Mouse (Mus musculus): ENCODE measurements around the gene Col11a2. TPM values are rescaled to one million over a fixed set of nuclear protein-coding genes. Genes with fewer than 3 reads are reported as not detected.
A peak's percentile ranks its signal among the peaks of the same experiment; 100 is the strongest.

The Col11a2 gene
- polyA plus RNA-seq, 1 experiment from 2014 or later, result 6.3 TPM

DNA sequence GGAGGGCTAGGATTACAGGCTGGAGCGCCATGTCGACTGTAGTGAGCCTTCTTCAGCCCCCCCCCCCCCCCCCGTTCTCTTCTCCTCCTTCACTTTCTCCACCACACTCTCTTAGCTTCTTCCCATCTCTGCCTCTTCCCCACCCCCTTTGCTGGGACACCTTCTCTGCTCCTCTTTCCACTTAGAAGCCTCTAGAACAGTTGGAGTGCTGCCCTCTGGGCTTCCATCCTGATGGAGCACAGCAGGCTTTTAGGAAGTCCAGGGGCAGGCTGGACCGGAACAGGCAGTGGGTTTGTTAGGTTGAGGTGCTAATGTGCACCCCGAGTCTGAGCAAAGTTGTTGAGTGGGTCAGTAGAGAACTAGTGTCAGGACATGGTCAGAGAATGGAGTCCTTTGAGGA lies 29.1 kb upstream of the Col11a2 start:
- Histone ChIP-seq H3K9ac (no peak overlapping the region), H3K27me3 (replicated peaks) (no peaks in the 10 kb centered on the region), H3K4me1 (no peaks in the 10 kb centered on the region), H3K9me3 (no peaks in the 10 kb centered on the region), H3K36me3 (peaks cover 9% of the 10 kb centered on the region), H3K27ac (no peak overlapping the region), H3K4me2 (replicated peaks) (no peak overlapping the region), H3K4me3 (no peak overlapping the region)
- no peak for ATAC-seq (ENCODE audit: low FRiP score, low read depth)
- 79% methylated on average over 5 of the region's 5 CpGs for WGBS

DNA sequence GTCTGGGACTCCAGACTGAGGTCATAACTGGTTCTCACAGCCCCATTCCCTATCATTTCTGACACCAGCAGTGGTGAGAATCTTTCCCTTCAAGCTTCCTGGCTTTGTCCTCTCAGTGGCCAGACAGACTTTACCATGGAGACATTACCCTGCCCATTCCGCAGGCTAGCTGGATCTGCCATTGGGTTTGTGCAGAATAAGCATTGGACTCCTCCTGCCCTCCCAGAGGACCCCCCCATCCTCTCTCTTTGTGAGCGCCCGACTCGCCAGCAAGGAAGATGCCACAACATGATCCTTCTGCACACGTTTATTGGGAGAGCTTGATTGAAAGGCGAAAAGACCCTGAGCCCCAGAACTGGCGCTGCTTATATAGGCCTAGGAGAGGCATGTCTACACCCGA lies 25.8 kb upstream of the Col11a2 start:
- Histone ChIP-seq H3K27me3 (replicated peaks) (no peaks in the 10 kb centered on the region), H3K4me2 (replicated peaks) (no peak overlapping the region), H3K9ac (no peak overlapping the region), H3K4me1 (no peaks in the 10 kb centered on the region), H3K36me3 (peaks cover 9% of the 10 kb centered on the region), H3K9me3 (no peaks in the 10 kb centered on the region), H3K4me3 (no peak overlapping the region), H3K27ac (no peak overlapping the region)
- ATAC-seq (ENCODE audit: low FRiP score, low read depth), result no peak
- 91% methylated on average over 8 of the region's 8 CpGs for WGBS

- H3K27me3 ChIP-seq (replicated peaks), result no peaks in the 10 kb centered on the region
- no peak overlapping the region for H3K27ac ChIP-seq
- H3K9me3 ChIP-seq, result peaks cover 5% of the 10 kb centered on the region; the same call in 1 of the 2 replicates
- H3K9ac ChIP-seq, result no peak overlapping the region
- H3K36me3 ChIP-seq, result peaks cover 32% of the 10 kb centered on the region
- no peak overlapping the region for H3K4me2 ChIP-seq (replicated peaks)
- 95% methylated on average over 23 of the region's 23 CpGs for WGBS
- H3K4me3 ChIP-seq, result no peak overlapping the region
- H3K4me1 ChIP-seq, result peaks cover 28% of the 10 kb centered on the region
- ATAC-seq (ENCODE audit: low FRiP score, low read depth), result no peak
These were observed 17.5 kb upstream of the Col11a2 start for GRCm38 (mm10) chr17:34021539-34022413.

DNA sequence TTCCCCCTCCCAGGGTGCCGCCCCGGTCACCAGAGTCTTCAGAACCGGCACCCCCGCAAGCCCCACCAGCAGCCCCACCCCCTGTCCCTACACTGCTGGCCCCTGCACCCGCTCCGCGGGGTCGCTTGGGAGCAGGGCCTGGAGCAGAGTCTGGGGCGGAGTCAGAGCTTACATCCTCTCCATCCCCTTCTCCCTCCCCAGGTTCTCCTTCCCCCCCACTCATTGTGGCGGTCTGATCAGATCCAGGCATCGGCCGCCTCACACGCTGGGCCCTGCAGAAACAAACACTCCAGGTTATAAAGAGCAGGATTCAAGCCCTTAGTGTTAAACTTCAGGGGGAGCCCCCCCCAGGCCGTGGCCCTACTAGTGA lies 16.8 kb upstream of the Col11a2 start:
- 96% methylated on average over 14 of the region's 14 CpGs for WGBS
- Histone ChIP-seq H3K27me3 (replicated peaks) (no peaks in the 10 kb centered on the region), H3K4me1 (peaks cover 34% of the 10 kb centered on the region), H3K36me3 (peaks cover 32% of the 10 kb centered on the region), H3K4me3 (no peak overlapping the region), H3K4me2 (replicated peaks) (0 out of 2 replicates have a peak overlapping the region, but pooled peaks have one; percentile 6), H3K9ac (no peak overlapping the region), H3K9me3 (peaks cover 5% of the 10 kb centered on the region; the same call in 1 of the 2 replicates), H3K27ac (no peak overlapping the region)
- ATAC-seq (ENCODE audit: low FRiP score, low read depth), result no peak

DNA sequence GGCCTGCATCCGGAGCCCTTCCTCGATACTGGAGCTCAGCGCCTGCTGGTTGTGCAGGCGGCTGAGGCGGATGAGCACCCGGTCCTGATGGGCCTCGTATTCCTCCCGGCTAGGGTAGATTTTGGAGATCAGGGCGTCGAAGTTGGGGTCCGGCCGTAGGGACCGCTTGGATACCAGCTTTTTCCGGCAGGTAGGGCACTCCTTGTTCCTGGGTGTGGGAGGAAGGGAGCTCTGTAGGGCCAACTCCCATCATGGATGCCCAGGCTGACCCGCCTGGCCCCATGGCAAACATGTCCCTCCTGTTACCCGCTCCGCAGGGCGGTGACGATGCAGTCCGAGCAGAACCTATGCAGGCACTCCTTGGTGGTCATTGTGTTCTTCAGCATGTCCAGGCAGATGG lies 16.2 kb upstream of the Col11a2 start:
- Histone ChIP-seq H3K4me1 (peaks cover 39% of the 10 kb centered on the region), H3K27me3 (replicated peaks) (no peaks in the 10 kb centered on the region), H3K9me3 (peaks cover 5% of the 10 kb centered on the region; the same call in 1 of the 2 replicates), H3K36me3 (peaks cover 32% of the 10 kb centered on the region), H3K4me3 (no peak overlapping the region), H3K27ac (no peak overlapping the region), H3K4me2 (replicated peaks) (no peak overlapping the region; the same call in 1 of the 2 replicates), H3K9ac (no peak overlapping the region)
- 94% methylated on average over 20 of the region's 20 CpGs for WGBS
- ATAC-seq (ENCODE audit: low FRiP score, low read depth), result no peak

DNA sequence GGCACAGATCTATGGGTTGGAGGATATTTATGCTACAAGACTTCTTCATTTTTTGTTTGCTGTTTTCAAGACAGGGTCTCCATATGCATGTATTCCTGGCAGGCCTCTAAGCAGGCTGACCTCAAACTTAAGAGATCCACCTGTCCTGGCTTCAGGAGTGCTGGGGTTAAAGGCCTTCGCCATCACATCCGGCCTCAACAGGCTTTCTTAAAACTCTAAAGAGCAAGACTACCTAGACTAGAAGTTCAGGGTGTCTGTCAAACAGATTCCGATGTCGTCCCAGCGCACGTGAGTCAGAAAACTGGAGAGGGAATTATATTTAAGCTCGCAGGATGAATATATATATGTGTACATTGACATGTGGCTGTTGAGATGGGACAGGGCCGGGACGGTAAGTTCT lies 15.6 kb upstream of the Col11a2 start:
- H3K4me1 ChIP-seq, result peaks cover 46% of the 10 kb centered on the region
- H3K9ac ChIP-seq, result peak overlapping the region; percentile 96; the same call in 1 of the 2 replicates
- H3K27ac ChIP-seq, result peak overlapping the region; percentile 95; the same call in 1 of the 2 replicates
- peaks cover 5% of the 10 kb centered on the region; the same call in 1 of the 2 replicates for H3K9me3 ChIP-seq
- peak overlapping the region; percentile 90 for H3K4me3 ChIP-seq
- peaks cover 37% of the 10 kb centered on the region for H3K36me3 ChIP-seq
- H3K27me3 ChIP-seq (replicated peaks), result no peaks in the 10 kb centered on the region
- no peak for ATAC-seq (ENCODE audit: low FRiP score, low read depth)
- WGBS, result 72% methylated on average over 9 of the region's 9 CpGs
- peak overlapping the region; percentile 98 for H3K4me2 ChIP-seq (replicated peaks)

DNA sequence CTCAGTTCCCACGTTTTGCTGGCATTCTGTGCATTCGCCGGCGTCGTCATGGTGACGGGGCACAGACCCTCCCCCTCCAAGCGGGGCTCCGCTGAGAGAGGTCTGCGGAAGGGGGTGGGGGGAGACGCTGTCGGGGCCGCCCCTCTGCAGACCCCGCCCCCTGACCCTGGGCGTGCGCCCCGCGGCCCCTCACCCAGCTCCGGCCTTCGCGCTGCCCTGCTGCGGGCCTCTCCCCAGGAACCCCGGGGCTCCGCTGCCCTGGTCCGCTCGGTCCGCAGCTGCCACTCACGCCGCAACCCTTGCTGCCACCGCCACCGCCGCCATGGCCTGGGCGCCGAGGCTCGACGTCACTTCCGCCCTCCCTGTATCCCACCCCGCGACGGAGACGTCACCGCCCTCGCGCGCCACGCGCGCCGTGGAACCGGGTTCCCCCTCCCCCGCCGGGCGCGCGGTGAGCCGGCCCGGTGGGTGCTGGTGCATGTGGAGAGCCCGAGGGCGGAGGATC lies 14.9 kb upstream of the Col11a2 start, which contains the start of gene Ring1:
TSS of gene Ring1 (minus strand) at position 364 of the 505 bp plus-strand sequence.
- peaks cover 44% of the 10 kb centered on the region for H3K36me3 ChIP-seq
- peak within 1 kb of the TSS; percentile 98 for H3K4me2 ChIP-seq (replicated peaks)
- peaks cover 5% of the 10 kb centered on the region; the same call in 1 of the 2 replicates for H3K9me3 ChIP-seq
- H3K27ac ChIP-seq, result peak within 1 kb of the TSS; percentile 95
- H3K9ac ChIP-seq, result peak within 1 kb of the TSS; percentile 96
- H3K4me1 ChIP-seq, result peaks cover 52% of the 10 kb centered on the region
- under 1% methylated on average over 56 of the region's 58 CpGs for WGBS
- ATAC-seq (ENCODE audit: low FRiP score, low read depth), result peak; percentile 62
- H3K4me3 ChIP-seq, result peak within 1 kb of the TSS; percentile 90
- H3K27me3 ChIP-seq (replicated peaks), result no peaks in the 10 kb centered on the region

GRCm38 (mm10) chr17:34024861-34025755 lies 14.1 kb upstream of the Col11a2 start:
- peak; percentile 31 for ATAC-seq (ENCODE audit: low FRiP score, low read depth)
- Histone ChIP-seq H3K9me3 (peaks cover 5% of the 10 kb centered on the region; the same call in 1 of the 2 replicates), H3K4me3 (peak overlapping the region; percentile 90), H3K4me1 (peaks cover 60% of the 10 kb centered on the region), H3K27ac (peak overlapping the region; percentile 95), H3K36me3 (peaks cover 49% of the 10 kb centered on the region), H3K27me3 (replicated peaks) (no peaks in the 10 kb centered on the region), H3K9ac (peak overlapping the region; percentile 96), H3K4me2 (replicated peaks) (peak overlapping the region; percentile 98)
- under 1% methylated on average over 57 of the region's 57 CpGs for WGBS

- peaks cover 2% of the 10 kb centered on the region; the same call in 1 of the 2 replicates for H3K9me3 ChIP-seq
- peak; percentile 41 for ATAC-seq (ENCODE audit: low FRiP score, low read depth)
- no peaks in the 10 kb centered on the region for H3K27me3 ChIP-seq (replicated peaks)
- peak overlapping the region; percentile 98 for H3K4me2 ChIP-seq (replicated peaks)
- peaks cover 45% of the 10 kb centered on the region for H3K36me3 ChIP-seq
- peak overlapping the region; percentile 96 for H3K9ac ChIP-seq
- H3K27ac ChIP-seq, result peak overlapping the region; percentile 95; the same call in 1 of the 2 replicates
- peaks cover 66% of the 10 kb centered on the region for H3K4me1 ChIP-seq
- H3K4me3 ChIP-seq, result peak overlapping the region; percentile 90
- 2% methylated on average over 7 of the region's 7 CpGs for WGBS
These were observed 13.5 kb upstream of the Col11a2 start for GRCm38 (mm10) chr17:34025756-34026151.

GRCm38 (mm10) chr17:34026221-34026620 lies 13.0 kb upstream of the Col11a2 start:
- Histone ChIP-seq H3K36me3 (peaks cover 41% of the 10 kb centered on the region), H3K4me3 (peak overlapping the region; percentile 11; the same call in 1 of the 2 replicates), H3K9me3 (no peaks in the 10 kb centered on the region), H3K27me3 (replicated peaks) (no peaks in the 10 kb centered on the region), H3K27ac (peak overlapping the region; percentile 95; the same call in 1 of the 2 replicates), H3K4me2 (replicated peaks) (peak overlapping the region; percentile 98), H3K9ac (peak overlapping the region; percentile 96), H3K4me1 (peaks cover 67% of the 10 kb centered on the region)
- 24% methylated on average over 2 of the region's 2 CpGs for WGBS
- no peak for ATAC-seq (ENCODE audit: low FRiP score, low read depth)

DNA sequence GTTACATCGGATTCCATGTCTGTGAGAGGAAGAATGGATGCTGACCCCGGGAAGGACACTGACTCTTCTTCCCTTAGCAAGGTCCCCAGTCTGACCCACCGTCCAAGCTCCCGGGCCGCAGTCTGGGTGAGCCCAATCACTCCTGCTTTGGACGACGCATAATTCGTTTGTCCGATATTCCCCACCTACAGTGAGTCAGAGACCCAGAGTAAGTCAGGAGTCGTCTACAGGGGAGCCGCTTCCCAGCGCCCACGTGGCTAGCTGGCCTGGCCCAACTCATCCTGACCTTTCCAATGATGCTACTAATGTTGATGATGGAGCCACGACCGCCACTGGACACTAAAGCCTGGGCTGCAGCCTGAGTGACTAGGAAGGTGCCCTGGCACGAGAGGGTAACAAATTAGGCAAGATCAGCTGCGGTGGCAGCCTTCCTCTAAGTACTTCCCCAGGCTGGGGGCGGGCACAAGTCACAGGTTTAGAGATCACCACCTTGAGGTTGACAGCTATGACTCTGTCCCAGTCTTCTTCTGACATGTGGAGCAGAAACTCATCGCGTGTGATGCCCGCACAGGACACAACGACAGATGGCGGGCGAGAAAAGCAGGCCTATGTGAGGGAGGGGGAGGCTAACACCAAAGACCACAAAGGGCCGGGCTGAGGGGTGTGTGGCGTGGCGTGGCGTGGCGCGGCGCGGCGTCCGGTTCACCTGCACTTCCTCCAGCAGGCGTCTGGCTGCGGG lies 12.2 kb upstream of the Col11a2 start:
- Histone ChIP-seq H3K4me3 (peak overlapping the region; percentile 61), H3K9ac (peak overlapping the region; percentile 96), H3K4me2 (replicated peaks) (peak overlapping the region; percentile 98), H3K36me3 (peaks cover 32% of the 10 kb centered on the region), H3K27me3 (replicated peaks) (no peaks in the 10 kb centered on the region), H3K9me3 (no peaks in the 10 kb centered on the region), H3K4me1 (peaks cover 67% of the 10 kb centered on the region), H3K27ac (peak overlapping the region; percentile 84)
- no peak for ATAC-seq (ENCODE audit: low FRiP score, low read depth)
- 3% methylated on average over 36 of the region's 36 CpGs for WGBS

Data from neural tube, embryonic 12.5 days (tissue).